Mouse (Mus musculus) midbrain, embryonic 16.5 days (tissue): ENCODE data around the gene Tox2. TPM values are rescaled to one million over a fixed set of nuclear protein-coding genes. Genes with fewer than 3 reads are reported as not detected.

Source experiments
- ATAC-seq: fragments of 200-750 bp; cut with Nextera tagmentation; 2 replicates; pipeline ENCODE4 v1.8.0; 2017; ENCODE audit warnings: moderate TSS enrichment
- H3K27ac ChIP-seq: fragments of 300-500 bp; sonication (generic); 2 replicates; pipeline ENCODE4 v1.5.1; 2014; ENCODE audit warnings: mild to moderate bottlenecking, low read length, mixed read lengths
- H3K27me3 ChIP-seq: fragments of 300-500 bp; sonication (generic); 2 replicates; pipeline ENCODE4 v1.6.1; 2014; ENCODE audit warnings: low read depth, low read length, mixed read lengths; ENCODE audit not compliant: control insufficient read depth, insufficient read depth
- H3K36me3 ChIP-seq: fragments of 300-500 bp; sonication (generic); 2 replicates; pipeline ENCODE4 v1.6.1; 2014; ENCODE audit warnings: mild to moderate bottlenecking, low read length, moderate library complexity, mixed read lengths; ENCODE audit not compliant: control insufficient read depth, insufficient read depth
- H3K4me1 ChIP-seq: fragments of 300-500 bp; sonication (generic); 2 replicates; pipeline ENCODE4 v1.6.1; 2014; ENCODE audit warnings: mild to moderate bottlenecking, low read length, mixed read lengths; ENCODE audit not compliant: control insufficient read depth, insufficient read depth
- H3K4me2 ChIP-seq: fragments of 300-500 bp; sonication (generic); 2 replicates; pipeline ENCODE4 v1.6.1; 2014; ENCODE audit warnings: mild to moderate bottlenecking, low read length, mixed read lengths
- H3K4me3 ChIP-seq: fragments of 300-500 bp; sonication (generic); 2 replicates; pipeline ENCODE4 v1.5.1; 2014; ENCODE audit warnings: low read depth, mild to moderate bottlenecking, low read length, moderate library complexity, mixed read lengths
- H3K9ac ChIP-seq: fragments of 300-500 bp; sonication (generic); 2 replicates; pipeline ENCODE4 v1.6.1; 2014; ENCODE audit warnings: low read depth, low read length, mixed read lengths
- H3K9me3 ChIP-seq: fragments of 300-500 bp; sonication (generic); replicated peaks from 2 replicates; pipeline ENCODE4 v1.6.1; 2014; ENCODE audit warnings: mild to moderate bottlenecking, low read length, mixed read lengths; ENCODE audit not compliant: control insufficient read depth, poor library complexity, severe bottlenecking
- WGBS: fragments of 180-500 bp; shearing (Covaris S2); extraction: QIAGEN DNeasy Blood & Tissue Kit; methylation state at CpG from one replicate; pipeline ENCODE4 v1.1.7; 2014; 5-methylcytosine and 5-hydroxymethylcytosine counted together
- polyA plus RNA-seq: library from polyadenylated mRNA; unstranded; fragments of >200 nt; fragmentation: Nextera tagmentation; extraction: Ambion mirVana; gene quantifications from 2 replicates; pipeline ENCODE4 v1.2.1, GENCODE M21; 2015

The Tox2 gene
- polyA plus RNA-seq, 1 experiment from 2014 or later: 54.5 TPM

GRCm38 (mm10) chr2:163202553-163202883 is 407 bp upstream of the Tox2 start:
- H3K9me3 ChIP-seq: peaks cover 7% of the 10 kb centered on the region; the same call in 1 of the 2 replicates
- peak overlapping the region; percentile 70 for H3K4me3 ChIP-seq
- H3K4me2 ChIP-seq: peak overlapping the region; percentile 77
- peaks cover 23% of the 10 kb centered on the region for H3K4me1 ChIP-seq
- no peaks in the 10 kb centered on the region for H3K36me3 ChIP-seq
- H3K27me3 ChIP-seq: no peaks in the 10 kb centered on the region
- H3K27ac ChIP-seq: peak overlapping the region; percentile 42; the same call in 1 of the 2 replicates
- ATAC-seq: peak; percentile 22; the same call in 1 of the 2 replicates
- 5% methylated on average over 4 of the region's 4 CpGs for WGBS
- peak overlapping the region; percentile 84 for H3K9ac ChIP-seq

DNA sequence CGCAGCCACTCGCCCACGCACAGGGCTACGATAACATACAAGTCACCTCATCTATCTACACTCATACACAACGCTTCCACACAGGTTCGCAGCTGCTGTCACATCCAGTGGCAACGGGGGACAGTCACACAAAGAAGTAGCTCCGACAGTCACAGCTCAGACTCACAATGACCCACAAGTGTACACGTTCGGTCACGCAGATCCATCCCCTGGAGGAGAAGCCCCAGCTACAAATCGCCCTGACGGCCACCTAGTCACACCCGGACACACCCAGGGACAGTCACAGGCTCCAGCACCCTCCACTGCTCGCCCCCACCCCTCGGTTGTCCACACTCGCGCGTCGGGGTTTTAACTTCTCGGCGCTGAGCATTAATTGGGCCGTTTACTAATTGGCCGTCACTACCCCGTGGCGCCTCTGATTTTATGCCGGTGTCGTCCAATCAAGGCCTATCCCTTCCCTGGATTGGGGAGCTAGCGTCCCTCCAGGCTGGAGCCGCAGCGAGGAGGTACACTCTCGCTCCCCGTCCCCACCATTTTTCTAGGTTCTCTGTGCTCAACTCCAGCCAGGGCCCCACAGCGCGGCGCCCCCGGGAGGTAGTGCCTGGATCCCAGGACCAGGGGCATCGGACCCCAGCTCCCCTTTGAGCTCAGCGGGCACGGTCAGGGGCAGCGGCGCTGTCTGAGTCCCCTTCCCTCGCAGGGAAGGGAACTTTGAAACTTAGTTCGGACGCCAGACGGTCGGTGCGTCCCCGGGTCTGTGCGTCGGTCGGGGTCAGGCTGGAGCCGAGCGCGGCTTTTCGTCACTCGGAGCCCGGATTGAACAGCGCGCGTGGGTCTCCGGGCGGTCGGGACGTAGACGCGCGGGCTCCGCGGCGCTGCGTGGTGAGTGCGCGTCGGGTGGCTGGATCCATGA is 966 bp downstream of the Tox2 start:
- ATAC-seq: 0 out of 2 replicates have a peak, but pooled peaks have one; percentile 15
- Histone ChIP-seq H3K9me3 (peaks cover 7% of the 10 kb centered on the region; the same call in 1 of the 2 replicates), H3K4me1 (peaks cover 31% of the 10 kb centered on the region), H3K4me2 (peak overlapping the region; percentile 77), H3K4me3 (peak overlapping the region; percentile 70), H3K36me3 (no peaks in the 10 kb centered on the region), H3K27ac (peak overlapping the region; percentile 78), H3K9ac (peak overlapping the region; percentile 84), H3K27me3 (no peaks in the 10 kb centered on the region)
- WGBS: under 1% methylated on average over 75 of the region's 75 CpGs

DNA sequence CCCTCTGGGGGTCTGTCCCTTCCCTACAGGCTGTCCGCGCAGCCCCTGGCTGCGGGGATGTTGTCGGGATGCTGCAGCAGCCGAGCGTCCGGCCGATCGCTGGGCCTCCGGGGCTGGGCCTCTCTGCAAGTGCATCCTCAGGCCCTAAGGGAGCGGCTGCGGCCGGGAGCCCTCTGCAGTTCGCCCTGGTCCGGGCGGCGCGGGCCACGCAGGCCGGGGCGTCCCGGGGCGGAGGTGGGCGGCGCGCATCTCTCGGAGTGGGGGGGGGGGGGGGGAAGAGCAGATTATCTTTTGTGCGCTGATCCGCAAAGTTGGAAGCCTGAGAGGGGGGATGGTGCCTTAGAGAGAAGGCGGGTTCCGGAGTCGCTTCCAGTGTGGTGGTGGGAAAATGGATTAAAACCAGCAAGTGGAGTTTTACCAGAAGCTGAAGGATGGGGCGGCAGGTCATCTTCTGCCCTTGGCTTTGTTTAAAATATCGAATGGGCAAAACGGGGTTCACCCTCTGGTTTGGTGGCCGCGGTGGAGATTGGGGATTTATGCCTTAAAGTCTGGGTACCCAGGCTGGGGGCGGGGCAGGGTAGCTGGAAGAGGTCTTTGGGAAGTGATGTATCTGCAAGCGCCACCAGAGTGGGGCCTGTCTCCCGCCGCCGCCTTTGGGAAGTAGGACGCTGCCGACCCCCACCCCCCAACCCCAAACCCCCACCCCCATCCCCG is 1.8 kb downstream of the Tox2 start:
- under 1% methylated on average over 38 of the region's 45 CpGs for WGBS
- peaks cover 34% of the 10 kb centered on the region for H3K4me1 ChIP-seq
- peak overlapping the region; percentile 77 for H3K4me2 ChIP-seq
- H3K27ac ChIP-seq: peak overlapping the region; percentile 78
- peak overlapping the region; percentile 70 for H3K4me3 ChIP-seq
- H3K27me3 ChIP-seq: no peaks in the 10 kb centered on the region
- ATAC-seq: peak; percentile 43; the same call in 1 of the 2 replicates
- H3K9me3 ChIP-seq: peaks cover 7% of the 10 kb centered on the region; the same call in 1 of the 2 replicates
- no peaks in the 10 kb centered on the region for H3K36me3 ChIP-seq
- peak overlapping the region; percentile 84 for H3K9ac ChIP-seq

DNA sequence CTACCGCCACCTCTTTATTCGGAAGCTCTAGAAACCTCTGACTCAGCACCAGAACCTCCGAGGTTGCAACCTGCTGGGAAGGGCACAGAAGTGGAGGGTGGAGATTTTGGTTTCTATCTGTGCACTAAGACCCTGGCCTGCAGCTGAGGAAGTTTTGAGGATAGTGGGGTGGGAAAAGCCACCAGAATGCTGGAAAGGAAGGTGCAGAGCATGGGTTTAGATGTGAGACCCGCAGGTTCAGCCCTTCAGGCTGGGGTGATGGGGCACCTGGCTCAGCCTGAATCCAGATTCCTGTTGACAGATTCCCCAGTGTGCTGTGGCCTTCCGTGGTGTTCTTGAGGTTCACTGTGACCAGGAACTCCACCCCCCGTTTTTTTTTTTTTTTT is 2.3 kb downstream of the Tox2 start:
- H3K27me3 ChIP-seq: no peaks in the 10 kb centered on the region
- peaks cover 34% of the 10 kb centered on the region for H3K4me1 ChIP-seq
- H3K27ac ChIP-seq: peak overlapping the region; percentile 78
- H3K36me3 ChIP-seq: no peaks in the 10 kb centered on the region
- peak overlapping the region; percentile 77 for H3K4me2 ChIP-seq
- 2% methylated on average over 6 of the region's 6 CpGs for WGBS
- H3K9me3 ChIP-seq: peaks cover 7% of the 10 kb centered on the region; the same call in 1 of the 2 replicates
- peak overlapping the region; percentile 84 for H3K9ac ChIP-seq
- H3K4me3 ChIP-seq: peak overlapping the region; percentile 70
- no peak for ATAC-seq

GRCm38 (mm10) chr2:163205737-163206490 is 3.0 kb downstream of the Tox2 start:
- Histone ChIP-seq H3K9me3 (peaks cover 5% of the 10 kb centered on the region; the same call in 1 of the 2 replicates), H3K4me2 (peak overlapping the region; percentile 77), H3K27ac (peak overlapping the region; percentile 78), H3K4me3 (peak overlapping the region; percentile 70), H3K36me3 (no peaks in the 10 kb centered on the region), H3K27me3 (no peaks in the 10 kb centered on the region), H3K9ac (peak overlapping the region; percentile 84), H3K4me1 (peaks cover 34% of the 10 kb centered on the region)
- peak; percentile 33; the same call in 1 of the 2 replicates for ATAC-seq
- WGBS: 6% methylated on average over 17 of the region's 17 CpGs

GRCm38 (mm10) chr2:163207315-163207714 is 4.4 kb downstream of the Tox2 start:
- H3K4me1 ChIP-seq: peaks cover 34% of the 10 kb centered on the region
- no peak overlapping the region for H3K9ac ChIP-seq
- no peak overlapping the region for H3K27ac ChIP-seq
- no peak for ATAC-seq
- 97% methylated on average over 2 of the region's 2 CpGs for WGBS
- H3K36me3 ChIP-seq: no peaks in the 10 kb centered on the region
- no peaks in the 10 kb centered on the region; the same call in 1 of the 2 replicates for H3K9me3 ChIP-seq
- H3K4me2 ChIP-seq: no peak overlapping the region
- no peaks in the 10 kb centered on the region for H3K27me3 ChIP-seq
- no peak overlapping the region for H3K4me3 ChIP-seq

DNA sequence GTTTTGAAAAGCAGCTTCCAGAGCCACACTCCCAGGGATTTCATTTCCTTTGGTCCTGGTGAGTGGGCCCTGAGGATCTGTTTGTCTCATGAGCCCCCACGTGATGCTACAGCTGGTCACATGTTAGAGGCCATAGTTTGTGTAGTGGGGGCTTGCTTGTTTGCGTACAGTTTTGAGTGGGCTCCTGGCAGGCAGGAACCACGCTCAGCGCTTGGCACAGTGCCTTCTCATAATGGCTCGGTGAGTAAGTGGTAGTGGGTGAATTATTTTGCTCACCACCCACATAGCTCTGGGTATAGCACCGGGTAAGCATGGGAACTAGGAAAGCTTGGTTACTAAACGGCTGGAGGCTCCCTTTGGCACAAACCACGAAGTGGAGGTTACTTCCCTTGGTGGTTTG is 6.2 kb downstream of the Tox2 start:
- Histone ChIP-seq H3K4me2 (no peak overlapping the region), H3K4me3 (no peak overlapping the region), H3K27me3 (no peaks in the 10 kb centered on the region), H3K9me3 (no peaks in the 10 kb centered on the region; the same call in 1 of the 2 replicates), H3K27ac (no peak overlapping the region), H3K9ac (no peak overlapping the region), H3K4me1 (peaks cover 32% of the 10 kb centered on the region), H3K36me3 (no peaks in the 10 kb centered on the region)
- WGBS: 83% methylated on average over 8 of the region's 8 CpGs
- ATAC-seq: no peak

GRCm38 (mm10) chr2:163213085-163213484 is 10.2 kb downstream of the Tox2 start:
- WGBS: 46% methylated on average over 3 of the region's 3 CpGs
- Histone ChIP-seq H3K4me1 (peaks cover 13% of the 10 kb centered on the region), H3K4me3 (no peak overlapping the region), H3K9me3 (no peaks in the 10 kb centered on the region; the same call in 1 of the 2 replicates), H3K27ac (no peak overlapping the region), H3K27me3 (no peaks in the 10 kb centered on the region), H3K9ac (no peak overlapping the region), H3K36me3 (no peaks in the 10 kb centered on the region), H3K4me2 (no peak overlapping the region)
- no peak for ATAC-seq
